Mouse (Mus musculus) liver, embryonic 11.5 days (tissue): ENCODE results near the gene Tfcp2l1. TPM values are rescaled to one million over a fixed set of nuclear protein-coding genes. Genes with fewer than 3 reads are reported as not detected.
A peak's percentile ranks its signal among the peaks of the same experiment; 100 is the strongest.
"Not testable (repeated sequence)": the region's sequence is repeated elsewhere in the genome, so short reads cannot be mapped to it uniquely, and the experiment has no call there.

ENCODE experiments used
- ATAC-seq: fragments of 200-750 bp; cut with Nextera tagmentation; replicated peaks from 2 replicates; pipeline ENCODE4 v1.8.0; 2017; ENCODE audit warnings: moderate number of reproducible peaks, mild to moderate bottlenecking, moderate TSS enrichment, moderate library complexity; ENCODE audit not compliant: low FRiP score
- DNase-seq: peaks from one replicate; pipeline ENCODE4 v3.0.0-alpha.2; 2017; ENCODE audit warnings: low spot score
- H3K27ac ChIP-seq: fragments of 300-500 bp; sonication (generic); 2 replicates; pipeline ENCODE4 v1.5.1; 2014; ENCODE audit warnings: mild to moderate bottlenecking, low read depth, low read length, control low read depth
- H3K27me3 ChIP-seq: fragments of 300-500 bp; sonication (generic); replicated peaks from 2 replicates; pipeline ENCODE4 v1.6.1; 2014; ENCODE audit warnings: low read length, mixed read lengths; ENCODE audit not compliant: control insufficient read depth, insufficient read depth
- H3K36me3 ChIP-seq: fragments of 300-500 bp; sonication (generic); 2 replicates; pipeline ENCODE4 v1.6.1; 2014; ENCODE audit warnings: mild to moderate bottlenecking, low read length, moderate library complexity, mixed read lengths; ENCODE audit not compliant: control insufficient read depth, insufficient read depth
- H3K4me1 ChIP-seq: fragments of 300-500 bp; sonication (generic); replicated peaks from 2 replicates; pipeline ENCODE4 v1.6.1; 2014; ENCODE audit warnings: low read length, mixed read lengths; ENCODE audit not compliant: control insufficient read depth, insufficient read depth
- H3K4me2 ChIP-seq: fragments of 300-500 bp; sonication (generic); 2 replicates; pipeline ENCODE4 v1.6.1; 2014; ENCODE audit warnings: mild to moderate bottlenecking, control low read depth, moderate library complexity
- H3K4me3 ChIP-seq: fragments of 300-500 bp; sonication (generic); 2 replicates; pipeline ENCODE4 v1.5.1; 2014; ENCODE audit warnings: low read depth, low read length, control low read depth
- H3K9ac ChIP-seq: fragments of 300-500 bp; sonication (generic); 2 replicates; pipeline ENCODE4 v1.6.1; 2014; ENCODE audit warnings: low read depth, low read length, control low read depth
- H3K9me3 ChIP-seq: fragments of 300-500 bp; sonication (generic); 2 replicates; pipeline ENCODE4 v1.6.1; 2016; ENCODE audit warnings: low read length, inconsistent platforms, mixed read lengths; ENCODE audit not compliant: control insufficient read depth
- WGBS: fragments of 180-500 bp; shearing (Covaris S2); extraction: QIAGEN DNeasy Blood & Tissue Kit; methylation state at CpG from one replicate; pipeline ENCODE4 v1.1.7; 2014; 5-methylcytosine and 5-hydroxymethylcytosine counted together
- polyA plus RNA-seq: library from polyadenylated mRNA; unstranded; fragments of >200 nt; fragmentation: Nextera tagmentation; extraction: Ambion mirVana; gene quantifications from 2 replicates; pipeline ENCODE4 v1.2.1, GENCODE M21; 2014

The Tfcp2l1 gene
- polyA plus RNA-seq, 1 experiment from 2014 or later: 0.60 TPM

DNA sequence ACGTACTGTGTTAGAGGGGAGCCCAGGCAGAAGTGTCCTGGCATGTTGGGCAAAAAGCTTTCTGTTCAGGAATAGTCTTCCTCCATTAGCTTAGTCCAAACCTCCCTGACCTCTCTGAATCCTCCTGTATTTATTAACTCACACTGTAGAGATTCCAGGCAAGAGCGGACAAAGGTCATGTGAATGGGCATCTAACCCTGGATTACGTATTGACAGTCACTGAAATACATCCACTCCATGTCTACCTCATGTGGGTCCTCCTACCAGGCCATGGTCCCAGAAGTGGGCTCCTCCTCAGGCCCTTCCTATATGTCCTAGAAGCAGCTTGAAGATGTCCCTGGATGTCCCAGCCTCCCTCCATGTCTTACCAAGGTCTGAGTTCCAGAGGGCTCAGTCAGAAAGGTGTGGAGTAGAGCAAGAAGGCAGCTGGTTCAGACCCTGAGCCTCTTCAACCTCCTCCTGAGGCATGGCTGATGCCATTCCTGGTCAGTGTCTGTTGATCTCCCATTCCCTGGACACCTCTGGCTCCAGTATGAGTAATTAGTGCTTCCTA is 14.0 kb upstream of the Tfcp2l1 start:
- 74% methylated on average over 3 of the region's 3 CpGs for WGBS
- H3K4me1 ChIP-seq: no peaks in the 10 kb centered on the region
- H3K36me3 ChIP-seq: no peaks in the 10 kb centered on the region
- H3K4me3 ChIP-seq: no peak overlapping the region
- DNase-seq: no peak
- no peaks in the 10 kb centered on the region for H3K27me3 ChIP-seq
- H3K27ac ChIP-seq: no peak overlapping the region; the same call in 1 of the 2 replicates
- no peak overlapping the region for H3K4me2 ChIP-seq
- no peaks in the 10 kb centered on the region for H3K9me3 ChIP-seq
- H3K9ac ChIP-seq: no peak overlapping the region
- ATAC-seq: peak; percentile 61

DNA sequence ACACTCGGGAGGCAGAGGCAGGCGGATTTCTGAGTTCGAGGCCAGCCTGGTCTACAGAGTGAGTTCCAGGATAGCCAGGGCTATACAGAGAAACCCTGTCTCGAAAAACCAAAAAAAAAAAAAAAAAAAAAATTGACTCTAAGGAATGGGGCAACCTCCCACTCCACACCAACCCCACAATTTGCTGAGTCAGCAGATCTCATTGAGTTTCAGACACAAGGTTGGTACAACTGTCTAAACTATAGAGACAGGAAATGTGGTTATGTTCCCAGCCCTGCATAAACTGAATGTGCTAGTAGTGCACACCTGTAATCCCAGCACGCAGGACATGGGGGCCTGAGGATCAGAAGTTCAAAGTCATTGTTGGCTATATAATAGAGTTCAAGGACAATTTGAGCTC is 6.7 kb upstream of the Tfcp2l1 start:
- not testable (repeated sequence) for H3K27ac ChIP-seq, H3K36me3 ChIP-seq, H3K4me2 ChIP-seq, ATAC-seq, H3K27me3 ChIP-seq, H3K4me1 ChIP-seq, H3K9me3 ChIP-seq, H3K9ac ChIP-seq, DNase-seq, H3K4me3 ChIP-seq
- WGBS: 76% methylated on average over 5 of the region's 5 CpGs

DNA sequence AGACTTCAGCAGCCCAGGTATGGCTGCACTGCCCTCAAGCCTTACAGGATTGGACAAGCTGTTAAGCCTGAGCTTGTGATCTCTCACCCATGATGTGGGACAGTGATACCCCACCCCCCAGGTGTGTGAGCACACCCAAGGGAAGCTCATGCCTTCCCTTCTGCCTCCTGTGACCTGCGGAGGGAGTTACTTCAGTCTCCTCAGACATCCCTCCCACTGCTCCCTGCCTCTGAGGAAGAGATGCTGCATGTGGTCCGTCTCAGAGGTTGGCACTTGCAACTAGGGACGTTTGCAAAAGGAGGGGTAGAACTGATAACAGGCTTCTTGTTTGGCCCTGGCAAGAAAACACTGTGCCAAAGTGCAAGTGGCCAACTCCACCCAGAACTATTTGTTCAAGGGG is 4.9 kb upstream of the Tfcp2l1 start:
- no peak overlapping the region for H3K9ac ChIP-seq
- no peak overlapping the region for H3K4me3 ChIP-seq
- peaks cover 17% of the 10 kb centered on the region for H3K27me3 ChIP-seq
- H3K27ac ChIP-seq: no peak overlapping the region
- 41% methylated on average over 3 of the region's 3 CpGs for WGBS
- no peaks in the 10 kb centered on the region for H3K9me3 ChIP-seq
- no peak for ATAC-seq
- DNase-seq: no peak
- H3K36me3 ChIP-seq: no peaks in the 10 kb centered on the region
- no peak overlapping the region for H3K4me2 ChIP-seq
- H3K4me1 ChIP-seq: peaks cover 5% of the 10 kb centered on the region; the same call in 1 of the 2 replicates

DNA sequence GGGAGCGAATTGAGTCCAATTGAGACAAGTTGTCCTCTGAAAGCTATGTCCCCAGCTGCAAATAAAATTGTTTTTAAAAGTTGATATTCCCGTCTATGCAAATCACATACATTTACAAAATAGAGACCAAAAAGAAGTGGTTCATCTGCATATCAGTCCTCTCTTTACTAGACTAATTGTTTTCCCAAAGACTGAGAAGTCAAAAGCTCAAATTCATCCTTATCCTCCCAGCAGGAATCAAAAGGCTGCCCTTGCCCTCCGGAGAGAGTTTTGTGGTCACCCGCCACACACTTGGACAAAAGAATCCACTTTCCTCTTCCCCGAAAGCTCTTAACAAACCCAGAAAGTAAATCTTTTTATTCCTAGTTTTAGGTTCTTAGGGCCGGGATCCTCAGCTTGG is 2.3 kb upstream of the Tfcp2l1 start:
- Histone ChIP-seq H3K27ac (no peak overlapping the region), H3K9me3 (no peaks in the 10 kb centered on the region), H3K4me2 (no peak overlapping the region), H3K9ac (no peak overlapping the region), H3K36me3 (no peaks in the 10 kb centered on the region), H3K4me3 (no peak overlapping the region), H3K4me1 (peaks cover 5% of the 10 kb centered on the region), H3K27me3 (peaks cover 28% of the 10 kb centered on the region)
- no peak for DNase-seq
- ATAC-seq: no peak
- 48% methylated on average over 6 of the region's 6 CpGs for WGBS

DNA sequence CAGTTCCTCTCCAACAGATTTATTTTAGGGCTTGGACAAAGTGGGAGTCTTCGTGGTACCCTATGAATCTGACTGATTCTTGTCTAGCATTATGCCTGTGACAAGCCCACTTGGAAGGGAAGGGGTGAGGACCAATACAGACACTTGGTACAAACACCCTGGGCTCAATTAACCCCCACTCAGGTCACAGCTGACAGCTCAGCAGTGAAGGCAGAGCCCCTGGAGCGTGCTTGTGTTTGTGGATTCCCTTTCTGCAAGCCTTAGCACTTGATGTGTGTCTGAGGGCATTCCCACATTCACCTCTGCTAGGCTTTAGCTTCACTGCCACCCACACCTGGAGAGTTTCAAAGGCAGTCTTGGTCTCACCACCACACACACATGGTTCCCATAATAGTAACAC is 1.8 kb upstream of the Tfcp2l1 start:
- H3K4me2 ChIP-seq: no peak overlapping the region
- ATAC-seq: no peak
- DNase-seq: no peak
- 50% methylated on average over 2 of the region's 2 CpGs for WGBS
- H3K27me3 ChIP-seq: peaks cover 28% of the 10 kb centered on the region
- peaks cover 5% of the 10 kb centered on the region for H3K4me1 ChIP-seq
- no peaks in the 10 kb centered on the region for H3K9me3 ChIP-seq
- H3K36me3 ChIP-seq: no peaks in the 10 kb centered on the region
- no peak overlapping the region for H3K9ac ChIP-seq
- no peak overlapping the region for H3K4me3 ChIP-seq
- H3K27ac ChIP-seq: no peak overlapping the region

DNA sequence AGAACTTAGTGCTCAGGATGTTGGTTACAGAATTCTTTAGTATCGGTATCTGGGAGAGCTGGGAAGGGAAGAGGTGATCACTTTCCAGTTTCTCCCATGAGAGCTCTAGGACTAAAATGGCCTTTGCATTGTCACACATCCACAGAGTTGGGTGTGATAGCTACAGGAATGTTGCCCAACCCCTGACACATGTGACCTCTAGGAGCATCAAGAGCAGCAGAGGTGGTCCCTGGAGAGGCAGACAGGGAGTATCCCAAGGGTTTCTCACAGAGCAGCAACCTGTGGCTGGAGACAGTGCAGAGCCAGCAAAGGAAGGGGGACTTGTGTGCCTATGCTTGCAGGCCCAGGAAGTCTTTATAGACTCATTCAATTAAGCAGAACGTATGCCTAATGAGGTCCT is 1.3 kb upstream of the Tfcp2l1 start:
- Histone ChIP-seq H3K9ac (no peak overlapping the region), H3K36me3 (no peaks in the 10 kb centered on the region), H3K27ac (no peak overlapping the region), H3K27me3 (peaks cover 28% of the 10 kb centered on the region), H3K4me3 (no peak overlapping the region), H3K9me3 (no peaks in the 10 kb centered on the region), H3K4me2 (no peak overlapping the region), H3K4me1 (peaks cover 5% of the 10 kb centered on the region)
- 81% methylated on average over 2 of the region's 2 CpGs for WGBS
- no peak for ATAC-seq
- no peak for DNase-seq

DNA sequence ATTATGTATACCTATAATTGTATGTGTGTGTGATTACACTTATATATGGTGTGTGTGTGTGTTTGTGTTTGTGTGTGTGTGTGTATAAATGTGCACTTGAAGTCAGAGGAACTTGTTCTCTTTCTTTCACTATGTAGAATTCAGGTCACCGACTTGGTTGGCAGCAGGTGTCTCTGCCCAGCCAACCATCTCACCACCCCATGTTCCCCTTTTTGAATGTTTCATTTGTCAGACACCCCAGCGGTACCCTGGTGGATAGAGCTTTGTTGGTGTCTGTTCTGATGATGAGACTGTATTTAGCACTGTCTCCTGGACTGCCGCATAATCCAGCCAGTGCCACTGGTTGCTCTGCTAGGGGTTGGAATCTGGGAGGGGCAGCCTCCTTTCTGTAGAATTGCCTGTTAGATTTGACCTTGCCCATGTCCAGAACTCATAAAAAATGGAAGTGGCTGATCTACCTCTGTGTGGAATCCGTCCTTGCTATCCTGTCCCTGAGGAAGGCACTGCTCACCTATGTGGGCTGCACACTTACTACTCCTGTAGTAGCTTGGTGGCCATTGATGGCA is 5.8 kb downstream of the Tfcp2l1 start:
- no peak overlapping the region for H3K4me2 ChIP-seq
- no peaks in the 10 kb centered on the region for H3K36me3 ChIP-seq
- no peak overlapping the region for H3K4me3 ChIP-seq
- H3K9me3 ChIP-seq: no peaks in the 10 kb centered on the region
- H3K27me3 ChIP-seq: peaks cover 5% of the 10 kb centered on the region; the same call in 1 of the 2 replicates
- WGBS: 76% methylated on average over 4 of the region's 4 CpGs
- DNase-seq (no peak), ATAC-seq (no peak)
- H3K27ac ChIP-seq: no peak overlapping the region
- H3K4me1 ChIP-seq: no peaks in the 10 kb centered on the region; the same call in 1 of the 2 replicates
- H3K9ac ChIP-seq: no peak overlapping the region

DNA sequence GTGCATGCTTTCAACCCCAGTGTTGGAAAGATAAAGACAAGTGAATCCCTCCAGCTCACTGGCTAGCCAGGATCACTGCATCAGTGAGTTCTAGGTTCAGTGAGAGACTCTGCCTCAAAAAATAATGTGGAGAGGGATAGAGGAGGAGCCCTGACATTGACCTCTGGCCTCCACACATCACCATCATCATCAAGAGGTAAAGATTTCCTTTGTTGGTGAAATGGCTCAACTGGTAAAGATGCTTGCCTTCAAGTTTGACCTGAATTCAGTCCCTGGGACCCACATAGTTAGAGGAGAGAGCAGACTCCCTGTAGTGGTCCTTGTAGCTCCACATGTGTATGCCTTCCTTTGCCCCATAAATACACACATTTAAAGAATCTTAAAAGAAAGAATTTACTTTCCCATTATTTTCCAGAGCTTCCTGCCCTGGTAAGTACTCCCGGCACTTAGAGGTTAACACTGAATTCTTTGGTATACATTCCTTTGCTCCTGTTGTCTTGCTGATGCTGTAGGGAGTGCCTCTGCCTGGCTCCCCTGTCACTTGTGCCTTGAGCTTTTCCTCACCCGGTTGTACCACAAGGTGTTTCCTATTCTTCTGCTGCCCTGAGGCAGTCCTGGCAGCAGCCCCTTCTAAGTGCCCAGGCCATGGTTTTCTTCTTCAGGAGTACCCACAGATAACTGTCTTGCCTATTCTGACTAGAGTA is 14.7 kb downstream of the Tfcp2l1 start:
- no peak for ATAC-seq
- H3K9ac ChIP-seq: no peak overlapping the region

More for the DNA sequence above, 14.7 kb downstream of the Tfcp2l1 start:
- Histone ChIP-seq H3K27me3 (no peaks in the 10 kb centered on the region), H3K9me3 (no peaks in the 10 kb centered on the region), H3K36me3 (no peaks in the 10 kb centered on the region), H3K4me3 (no peak overlapping the region), H3K4me2 (no peak overlapping the region), H3K4me1 (no peaks in the 10 kb centered on the region), H3K27ac (no peak overlapping the region)
- WGBS: 67% methylated on average over 2 of the region's 2 CpGs
- no peak for DNase-seq
